Mouse (Mus musculus): ENCODE results near the gene Txnl4b. TPM values are rescaled to one million over a fixed set of nuclear protein-coding genes. Genes with fewer than 3 reads are reported as not detected.

Txnl4b gene
- 11.8 and 13.4 TPM in 2 replicates for polyA plus RNA-seq (2015; fragmentation: Nextera tagmentation; extraction: Ambion mirVana)

DNA sequence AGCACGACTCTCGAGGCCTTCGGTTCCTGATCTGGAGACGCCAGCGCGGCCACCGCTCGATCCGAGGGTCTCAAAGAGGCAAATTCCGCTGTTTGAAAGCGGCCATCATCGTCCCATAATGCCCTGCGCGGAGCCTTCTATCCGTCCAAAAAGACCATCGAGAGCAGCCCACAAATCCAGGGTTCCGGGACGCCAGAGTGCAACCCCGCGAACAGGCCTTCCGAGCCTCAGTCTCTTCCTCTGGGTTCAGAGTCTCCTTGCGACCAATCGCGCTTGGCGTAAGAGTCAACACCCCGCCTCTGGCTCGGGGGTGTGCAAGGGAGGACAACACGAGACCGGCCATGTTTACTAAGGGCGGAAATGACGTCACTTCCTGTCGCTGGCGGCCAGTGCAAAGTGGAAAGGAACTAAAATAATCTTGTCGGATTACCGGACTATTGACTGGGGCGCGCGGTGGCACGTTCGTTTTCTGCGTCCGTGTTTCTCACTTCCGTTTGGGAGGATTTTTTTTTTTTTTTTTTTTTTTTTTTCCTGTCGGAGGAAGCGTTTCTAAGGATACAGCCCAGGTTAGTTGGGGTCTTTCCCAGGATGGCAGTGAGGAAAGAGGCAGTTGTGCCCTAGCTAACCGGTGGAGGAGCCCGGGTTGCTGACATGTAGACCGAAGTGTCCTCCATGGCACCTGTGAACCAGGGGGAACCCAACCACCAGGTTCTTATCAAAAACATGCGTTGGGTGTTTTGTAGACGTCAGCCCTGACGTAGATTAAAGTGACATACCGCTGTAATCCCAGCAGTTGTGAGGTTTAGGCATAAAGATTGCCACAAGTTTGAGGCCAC, at the start of gene Txnl4b, which contains the start of gene Dhx38:
Txnl4b (plus strand) TSS at position 395 of the 836 bp plus-strand sequence.
Dhx38 (minus strand) TSS at position 364 of the 836 bp plus-strand sequence.
- Histone ChIP-seq H3K9ac (peak within 1 kb of the TSS; percentile 94), H3K36me3 (peaks cover 29% of the 10 kb centered on the region), H3K4me3 (replicated peaks) (peak within 1 kb of the TSS; percentile 97), H3K9me3 (replicated peaks) (no peaks in the 10 kb centered on the region), H3K27ac (peak within 1 kb of the TSS; percentile 94), H3K4me2 (peak within 1 kb of the TSS; percentile 90), H3K27me3 (no peaks in the 10 kb centered on the region), H3K4me1 (replicated peaks) (peaks cover 24% of the 10 kb centered on the region)
- DNase-seq (peak; percentile 96), ATAC-seq (ENCODE audit: low read depth) (peak; percentile 100)
- under 1% methylated on average over 52 of the region's 52 CpGs for WGBS (ENCODE audit: insufficient replicate concordance)

DNA sequence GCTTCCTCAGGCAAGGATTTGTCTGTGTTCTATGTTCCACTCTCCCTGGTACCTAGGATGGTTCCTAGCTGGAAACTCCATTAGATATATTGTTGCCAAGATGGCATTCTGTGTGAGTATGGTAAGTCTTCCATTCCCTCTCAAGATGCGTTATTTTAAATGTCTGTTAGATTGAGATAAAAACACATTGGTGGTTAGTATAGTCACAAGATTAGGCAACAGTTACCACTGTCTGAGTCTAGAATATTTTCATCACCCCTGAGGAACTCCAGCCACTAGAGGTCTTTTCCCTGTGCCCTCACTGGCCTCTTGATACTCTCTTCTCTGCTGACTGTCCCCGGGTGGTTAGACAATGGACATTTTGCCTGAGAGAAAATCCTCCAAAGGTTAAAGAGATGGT, 41.7 kb upstream of the Txnl4b start:
- ATAC-seq (ENCODE audit: low read depth) = no peak
- DNase-seq = no peak
- H3K36me3 ChIP-seq = no peaks in the 10 kb centered on the region
- H3K9ac ChIP-seq = no peak overlapping the region
- no peaks in the 10 kb centered on the region for H3K4me1 ChIP-seq (replicated peaks)
- no peak overlapping the region for H3K4me2 ChIP-seq
- no peak overlapping the region for H3K27ac ChIP-seq
- H3K9me3 ChIP-seq (replicated peaks) = no peaks in the 10 kb centered on the region
- H3K27me3 ChIP-seq = no peaks in the 10 kb centered on the region
- H3K4me3 ChIP-seq (replicated peaks) = no peak overlapping the region
- 54% methylated on average over 2 of the region's 2 CpGs for whole genome bisulfite sequencing (ENCODE audit: insufficient replicate concordance)

DNA sequence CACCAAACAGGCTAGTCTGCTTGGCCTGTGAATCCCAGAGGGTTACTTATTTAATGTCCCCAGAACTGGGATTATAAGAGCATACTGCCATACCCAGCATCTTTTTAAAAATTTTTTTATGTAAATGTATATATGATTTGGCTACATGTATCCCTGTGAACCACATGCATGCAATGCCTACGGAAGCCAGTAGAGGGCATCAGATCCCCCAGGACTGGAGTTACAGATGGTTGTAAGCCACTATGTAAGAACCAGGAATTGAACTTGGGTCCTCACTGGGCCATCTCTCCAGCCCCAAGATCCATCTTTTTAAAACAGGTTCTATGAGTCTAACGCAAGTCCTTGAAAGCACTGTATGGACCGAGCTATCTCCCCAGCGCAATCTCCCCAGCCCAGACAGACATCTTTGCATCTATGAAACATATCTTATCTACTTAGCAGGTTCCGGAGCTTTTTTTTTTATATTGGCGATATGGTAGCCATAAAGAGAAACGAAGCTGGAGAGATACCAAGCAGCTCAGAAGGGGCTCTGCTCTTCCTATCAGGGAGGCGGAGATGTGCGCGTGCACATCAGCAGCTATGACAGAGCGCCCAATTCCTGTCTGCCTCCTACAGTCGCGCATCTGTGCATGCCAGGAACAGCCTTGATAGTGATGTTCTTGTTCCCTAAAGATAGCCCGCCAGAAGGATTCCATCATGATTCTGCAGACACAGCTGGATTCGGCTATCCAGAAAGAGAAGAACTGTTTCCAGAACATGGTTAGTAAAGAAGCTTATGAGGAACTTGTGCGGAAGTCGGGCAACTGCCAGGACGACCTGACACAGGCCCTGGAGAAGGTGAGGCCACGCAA, 30.3 kb upstream of the Txnl4b start:
- ATAC-seq (ENCODE audit: low read depth) (no peak), DNase-seq (peak; percentile 24)
- Histone ChIP-seq H3K36me3 (no peaks in the 10 kb centered on the region), H3K4me2 (no peak overlapping the region), H3K27me3 (no peaks in the 10 kb centered on the region), H3K27ac (no peak overlapping the region), H3K4me3 (replicated peaks) (no peak overlapping the region), H3K9ac (no peak overlapping the region), H3K9me3 (replicated peaks) (no peaks in the 10 kb centered on the region), H3K4me1 (replicated peaks) (no peaks in the 10 kb centered on the region)
- WGBS (ENCODE audit: insufficient replicate concordance) = 68% methylated on average over 19 of the region's 19 CpGs

DNA sequence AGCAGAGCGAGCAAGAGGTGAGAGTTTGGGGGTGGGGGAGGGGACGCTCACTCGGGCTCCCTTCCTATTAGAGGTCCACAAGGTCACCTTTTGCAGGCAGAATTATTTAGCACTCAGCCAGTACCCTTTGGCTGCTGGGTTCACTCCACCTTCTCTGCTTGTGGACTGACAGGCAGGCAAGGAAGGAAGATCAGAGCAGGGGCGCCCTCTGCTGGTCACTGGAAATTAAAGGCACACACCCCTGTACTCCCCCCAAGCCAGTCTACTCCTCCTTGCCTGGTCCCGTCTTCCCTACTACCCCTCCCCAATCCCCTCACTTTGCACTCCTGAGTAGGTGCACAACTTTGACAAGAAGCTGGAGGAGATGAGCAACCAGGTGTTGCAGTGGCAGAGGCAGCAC, 29.0 kb upstream of the Txnl4b start:
- Histone ChIP-seq H3K4me1 (replicated peaks) (no peaks in the 10 kb centered on the region), H3K9ac (no peak overlapping the region), H3K27me3 (no peaks in the 10 kb centered on the region), H3K4me2 (no peak overlapping the region), H3K27ac (no peak overlapping the region), H3K9me3 (replicated peaks) (no peaks in the 10 kb centered on the region), H3K4me3 (replicated peaks) (no peak overlapping the region), H3K36me3 (no peaks in the 10 kb centered on the region)
- ATAC-seq (ENCODE audit: low read depth) (peak; percentile 58; the same call in 1 of the 2 replicates), DNase-seq (peak; percentile 31)
- WGBS (ENCODE audit: insufficient replicate concordance) = 13% methylated on average over 5 of the region's 5 CpGs

DNA sequence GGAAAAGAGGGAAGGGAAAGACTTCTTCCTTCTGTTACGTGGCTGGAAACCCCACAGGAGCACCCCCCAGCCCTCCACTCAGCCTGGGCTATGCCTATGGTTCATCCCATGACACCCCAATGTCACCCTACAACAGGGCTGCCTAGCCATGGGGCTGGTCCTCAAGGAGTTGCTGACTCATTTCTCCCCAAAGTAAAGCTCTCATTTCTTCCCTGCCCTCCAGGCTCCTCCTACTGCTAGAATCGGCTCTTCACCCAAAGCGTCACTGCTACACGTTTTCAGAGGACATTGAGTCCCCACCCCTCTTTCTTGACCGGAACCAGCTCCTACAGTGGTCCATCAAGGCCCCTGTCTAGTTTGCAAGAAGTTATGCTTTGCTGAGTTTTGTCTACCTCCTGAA, 23.5 kb upstream of the Txnl4b start:
- WGBS (ENCODE audit: insufficient replicate concordance) = 60% methylated on average over 5 of the region's 5 CpGs
- H3K4me1 ChIP-seq (replicated peaks) = no peaks in the 10 kb centered on the region
- no peak overlapping the region for H3K9ac ChIP-seq
- no peak overlapping the region for H3K27ac ChIP-seq
- no peak overlapping the region for H3K4me2 ChIP-seq
- peaks cover 8% of the 10 kb centered on the region for H3K36me3 ChIP-seq
- no peaks in the 10 kb centered on the region for H3K9me3 ChIP-seq (replicated peaks)
- DNase-seq (no peak), ATAC-seq (ENCODE audit: low read depth) (no peak)
- no peak overlapping the region for H3K4me3 ChIP-seq (replicated peaks)
- no peaks in the 10 kb centered on the region for H3K27me3 ChIP-seq

DNA sequence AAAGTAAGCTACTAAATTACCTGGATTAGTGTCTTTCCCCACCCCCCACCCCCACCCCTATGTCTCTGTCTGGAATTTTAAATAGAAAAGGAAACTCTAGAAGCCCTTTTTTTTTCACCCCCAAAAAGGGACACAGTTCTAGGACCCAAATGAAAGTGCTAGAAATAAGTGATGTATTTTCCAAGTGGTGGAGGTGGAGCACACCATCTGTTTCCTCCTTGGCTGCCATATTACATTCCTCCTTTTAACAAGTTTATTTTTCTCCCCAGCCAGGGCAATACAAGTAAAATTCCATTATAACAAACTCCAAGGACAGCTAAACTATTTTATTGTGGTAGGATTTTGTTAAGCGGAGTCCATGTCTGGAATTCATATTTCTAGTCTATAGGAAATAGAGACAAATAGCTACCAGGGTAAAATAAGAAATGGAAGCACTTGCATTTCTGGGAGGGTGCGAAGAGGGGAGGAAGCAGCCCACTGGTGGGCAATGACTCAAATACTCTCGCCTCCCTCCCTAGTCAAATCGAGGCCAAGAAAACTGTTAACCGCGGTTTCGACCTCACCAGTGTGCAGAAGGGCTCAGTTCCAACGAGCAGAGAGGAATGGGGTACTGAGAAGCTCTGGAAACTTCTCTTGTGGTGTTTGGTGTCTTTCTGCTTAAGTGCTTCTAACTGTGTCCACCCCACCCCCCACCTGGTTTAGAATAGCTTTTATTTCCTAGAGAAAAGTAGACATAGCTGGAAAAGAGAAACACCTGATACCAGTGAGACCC, 22.8 kb upstream of the Txnl4b start:
- no peak overlapping the region for H3K4me2 ChIP-seq
- no peak for ATAC-seq (ENCODE audit: low read depth)
- H3K4me1 ChIP-seq (replicated peaks) = no peaks in the 10 kb centered on the region
- H3K9me3 ChIP-seq (replicated peaks) = no peaks in the 10 kb centered on the region
- DNase-seq = no peak
- no peak overlapping the region for H3K9ac ChIP-seq
- peaks cover 16% of the 10 kb centered on the region for H3K36me3 ChIP-seq
- H3K4me3 ChIP-seq (replicated peaks) = no peak overlapping the region
- 61% methylated on average over 8 of the region's 8 CpGs for WGBS (ENCODE audit: insufficient replicate concordance)
- no peaks in the 10 kb centered on the region for H3K27me3 ChIP-seq
- no peak overlapping the region for H3K27ac ChIP-seq

DNA sequence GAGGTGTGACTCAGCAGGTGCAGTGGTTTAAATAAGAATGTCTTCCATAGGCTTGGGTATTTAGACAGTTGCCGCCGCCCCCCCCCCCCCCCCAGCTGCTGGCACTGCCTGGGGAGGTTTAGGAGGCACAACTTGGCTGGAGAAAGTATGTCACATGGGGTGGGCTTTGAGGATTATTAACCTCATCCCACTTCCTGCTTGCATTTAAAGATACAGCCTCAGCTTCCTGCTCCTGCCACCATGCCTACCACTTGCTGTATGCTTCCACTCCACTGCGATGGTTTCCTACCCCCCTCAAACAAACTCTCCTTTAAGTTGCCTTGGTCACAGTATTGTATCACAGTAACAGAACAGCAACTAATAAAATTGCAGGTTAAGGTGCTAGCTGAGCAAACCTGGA, 21.6 kb upstream of the Txnl4b start:
- no peaks in the 10 kb centered on the region for H3K4me1 ChIP-seq (replicated peaks)
- no peak overlapping the region for H3K9ac ChIP-seq
- no peaks in the 10 kb centered on the region for H3K27me3 ChIP-seq
- no peak for DNase-seq
- H3K27ac ChIP-seq = no peak overlapping the region
- H3K4me2 ChIP-seq = no peak overlapping the region
- WGBS (ENCODE audit: insufficient replicate concordance) = 15% methylated on average over 3 of the region's 3 CpGs
- no peak overlapping the region for H3K4me3 ChIP-seq (replicated peaks)
- peaks cover 27% of the 10 kb centered on the region for H3K36me3 ChIP-seq
- no peaks in the 10 kb centered on the region for H3K9me3 ChIP-seq (replicated peaks)
- no peak for ATAC-seq (ENCODE audit: low read depth)

DNA sequence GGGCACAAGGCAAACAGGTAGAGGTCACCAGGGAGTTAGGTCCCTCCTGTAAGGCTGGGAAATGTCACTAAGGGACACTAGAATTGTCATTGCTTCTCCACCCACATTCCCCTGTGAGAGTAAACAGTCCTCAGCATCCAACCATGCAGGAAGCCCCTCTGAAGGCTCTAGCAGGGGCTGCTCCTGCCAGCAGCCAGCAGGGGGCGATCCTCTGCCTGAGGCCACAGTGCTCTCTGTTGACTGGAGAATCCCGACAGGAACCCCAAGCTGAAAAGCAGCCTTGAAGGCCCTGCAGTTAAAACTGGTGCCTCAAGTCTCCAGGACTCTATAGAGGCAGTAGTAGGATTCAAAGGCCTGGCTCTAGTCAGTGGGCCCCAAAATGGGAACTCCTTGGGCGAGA, 14.0 kb upstream of the Txnl4b start:
- Histone ChIP-seq H3K36me3 (peaks cover 100% of the 10 kb centered on the region), H3K27ac (no peak overlapping the region), H3K4me2 (no peak overlapping the region), H3K9ac (no peak overlapping the region), H3K27me3 (no peaks in the 10 kb centered on the region), H3K9me3 (replicated peaks) (no peaks in the 10 kb centered on the region), H3K4me3 (replicated peaks) (no peak overlapping the region), H3K4me1 (replicated peaks) (no peaks in the 10 kb centered on the region)
- WGBS (ENCODE audit: insufficient replicate concordance) = 38% methylated on average over 3 of the region's 3 CpGs
- DNase-seq (no peak), ATAC-seq (ENCODE audit: low read depth) (no peak)

DNA sequence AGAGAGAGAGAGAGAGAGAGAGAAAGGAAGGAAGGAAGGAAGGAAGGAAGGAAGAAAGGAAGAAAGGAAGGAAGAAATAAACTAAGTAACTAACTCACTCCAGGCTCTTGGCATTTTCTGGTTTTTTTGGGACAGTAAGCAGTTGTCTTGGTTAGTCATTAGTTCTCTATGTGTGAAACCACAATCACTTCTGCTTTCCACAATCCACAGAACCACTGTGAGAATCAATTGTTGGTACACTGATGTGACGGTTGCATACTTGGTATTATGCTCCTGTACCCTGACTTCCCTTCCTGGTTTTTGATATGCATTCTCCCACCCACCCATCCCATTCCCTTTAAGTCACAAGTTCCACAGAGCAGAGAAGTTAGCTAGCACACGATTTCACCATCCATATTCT, 1.8 kb upstream of the Txnl4b start:
- ATAC-seq (ENCODE audit: low read depth) = no peak
- WGBS (ENCODE audit: insufficient replicate concordance) = 33% methylated on average over 2 of the region's 2 CpGs

DNA sequence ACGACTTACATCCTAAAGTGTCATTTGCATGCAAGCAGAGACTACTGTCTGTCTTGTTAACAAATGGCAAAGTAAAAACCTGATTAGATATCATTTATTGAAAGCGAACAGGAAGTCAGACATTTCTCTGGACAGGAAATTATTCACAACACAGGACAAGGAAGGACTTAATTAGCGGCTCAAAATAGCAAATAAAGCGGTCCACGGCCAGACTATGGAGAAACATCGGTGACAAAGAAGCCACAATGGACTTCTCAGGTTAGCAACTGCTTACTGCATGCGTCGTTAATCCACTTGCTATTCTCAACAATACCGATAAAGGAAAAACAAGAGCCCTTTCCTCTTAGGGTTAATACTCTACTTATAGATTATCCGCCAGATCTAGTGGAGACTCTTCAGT, 926 bp upstream of the Txnl4b start:
- Histone ChIP-seq H3K4me1 (replicated peaks) (peaks cover 24% of the 10 kb centered on the region), H3K4me2 (peak overlapping the region; percentile 90), H3K9me3 (replicated peaks) (no peaks in the 10 kb centered on the region), H3K27me3 (no peaks in the 10 kb centered on the region), H3K9ac (peak overlapping the region; percentile 94), H3K4me3 (replicated peaks) (peak overlapping the region; percentile 97), H3K36me3 (peaks cover 33% of the 10 kb centered on the region), H3K27ac (peak overlapping the region; percentile 94)
- no peak for ATAC-seq (ENCODE audit: low read depth)
- DNase-seq = no peak
- 3% methylated on average over 10 of the region's 10 CpGs for WGBS (ENCODE audit: insufficient replicate concordance)

More for the DNA sequence above, 1.8 kb upstream of the Txnl4b start:
- no peak for DNase-seq
- peaks cover 39% of the 10 kb centered on the region for H3K36me3 ChIP-seq
- H3K4me2 ChIP-seq = peak overlapping the region; percentile 90
- no peak overlapping the region for H3K27ac ChIP-seq
- H3K27me3 ChIP-seq = no peaks in the 10 kb centered on the region
- H3K4me1 ChIP-seq (replicated peaks) = peaks cover 24% of the 10 kb centered on the region
- no peak overlapping the region for H3K9ac ChIP-seq
- H3K4me3 ChIP-seq (replicated peaks) = peak overlapping the region; percentile 97; the same call in 1 of the 2 replicates
- H3K9me3 ChIP-seq (replicated peaks) = no peaks in the 10 kb centered on the region

DNA sequence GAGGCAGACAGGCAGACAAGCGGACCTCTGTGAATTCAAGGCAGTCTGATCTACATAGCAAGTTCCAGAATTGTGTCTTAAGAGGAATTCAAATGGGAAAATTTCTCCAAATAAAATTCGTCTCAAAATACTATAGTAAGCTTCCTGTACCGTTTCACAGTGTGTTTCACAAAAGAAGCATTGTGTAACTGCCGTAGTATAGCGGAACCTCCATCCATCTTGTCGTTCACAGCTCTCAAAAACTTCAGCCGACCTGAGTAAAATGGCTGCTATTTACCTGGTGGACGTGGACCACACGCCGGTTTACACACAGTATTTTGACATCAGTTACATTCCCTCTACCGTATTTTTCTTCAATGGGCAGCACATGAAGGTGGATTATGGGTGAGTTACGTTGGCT, 5.4 kb downstream of the Txnl4b start:
- Histone ChIP-seq H3K36me3 (peaks cover 16% of the 10 kb centered on the region), H3K4me3 (replicated peaks) (no peak overlapping the region), H3K27ac (no peak overlapping the region), H3K9ac (no peak overlapping the region), H3K9me3 (replicated peaks) (no peaks in the 10 kb centered on the region), H3K4me1 (replicated peaks) (peaks cover 8% of the 10 kb centered on the region), H3K4me2 (no peak overlapping the region), H3K27me3 (no peaks in the 10 kb centered on the region)
- WGBS (ENCODE audit: insufficient replicate concordance) = 82% methylated on average over 12 of the region's 12 CpGs
- DNase-seq (no peak), ATAC-seq (ENCODE audit: low read depth) (no peak)

Data from liver, embryonic 13.5 days (tissue).